Mouse (Mus musculus): Measurements from ENCODE around the gene Adh6b. TPM values are rescaled to one million over a fixed set of nuclear protein-coding genes. Genes with fewer than 3 reads are reported as not detected.

The Adh6b gene
- polyA plus RNA-seq, 1 experiment from 2014 or later: 0.20 TPM

DNA sequence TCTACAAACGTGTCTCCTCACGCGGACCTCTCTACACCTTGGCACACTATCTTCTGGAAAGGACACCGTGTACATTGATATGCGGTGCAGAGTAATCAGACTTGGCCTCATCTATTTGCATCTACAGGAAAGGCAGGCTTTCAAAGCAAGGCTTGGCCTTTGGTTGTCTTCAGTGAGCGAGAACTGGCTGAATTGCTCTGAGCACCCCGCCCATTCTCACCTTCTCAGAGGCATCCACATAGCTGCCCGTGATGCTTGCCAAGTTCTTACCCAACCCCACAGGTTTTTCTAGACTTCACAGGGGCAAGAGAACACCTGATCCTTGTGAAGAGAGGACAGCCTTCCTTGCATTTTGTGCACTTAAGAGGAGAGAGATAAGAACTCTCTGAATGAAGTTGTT, 31.7 kb upstream of the Adh6b start:
- Histone ChIP-seq H3K27ac (ENCODE audit: low read depth, low read length) (no peak overlapping the region), H3K9me3 (replicated peaks; ENCODE audit: control insufficient read depth, low read length) (no peaks in the 10 kb centered on the region), H3K4me2 (ENCODE audit: low read length) (no peak overlapping the region), H3K4me3 (ENCODE audit: low read depth, low read length) (no peak overlapping the region), H3K4me1 (ENCODE audit: control insufficient read depth, insufficient read depth, low read length) (no peaks in the 10 kb centered on the region), H3K27me3 (replicated peaks; ENCODE audit: control insufficient read depth, insufficient read depth, low read length) (no peaks in the 10 kb centered on the region), H3K9ac (ENCODE audit: low read length) (no peak overlapping the region), H3K36me3 (ENCODE audit: control insufficient read depth, insufficient read depth, low read length) (no peaks in the 10 kb centered on the region)
- no peak for DNase-seq (ENCODE audit: low spot score)
- WGBS: 90% methylated on average over 8 of the region's 8 CpGs
- ATAC-seq: no peak

DNA sequence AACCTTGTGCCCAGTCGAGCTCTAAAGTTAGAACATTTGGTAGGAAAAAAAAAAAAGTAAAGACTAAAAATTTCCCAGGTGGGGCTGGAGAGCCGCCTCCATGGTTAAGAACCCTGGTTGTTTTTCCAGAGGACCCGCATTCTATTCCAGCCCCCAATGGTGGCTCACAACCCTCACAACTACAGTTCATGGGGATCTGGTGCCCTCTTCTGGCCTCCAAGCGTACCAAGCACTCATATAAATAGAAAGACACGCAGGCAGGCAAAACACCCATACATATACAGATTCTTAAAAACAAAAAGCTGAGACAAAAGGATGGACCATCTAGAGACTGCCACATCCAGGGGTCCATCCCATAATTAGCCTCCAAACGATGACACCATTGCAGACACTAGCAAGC, 30.6 kb upstream of the Adh6b start:
- H3K9me3 ChIP-seq (replicated peaks; ENCODE audit: control insufficient read depth, low read length): no peaks in the 10 kb centered on the region
- no peaks in the 10 kb centered on the region for H3K4me1 ChIP-seq (ENCODE audit: control insufficient read depth, insufficient read depth, low read length)
- DNase-seq (ENCODE audit: low spot score) (no peak), ATAC-seq (no peak)
- WGBS: 81% methylated on average over 6 of the region's 6 CpGs
- H3K9ac ChIP-seq (ENCODE audit: low read length): no peak overlapping the region
- no peaks in the 10 kb centered on the region for H3K27me3 ChIP-seq (replicated peaks; ENCODE audit: control insufficient read depth, insufficient read depth, low read length)
- no peak overlapping the region for H3K4me2 ChIP-seq (ENCODE audit: low read length)
- H3K4me3 ChIP-seq (ENCODE audit: low read depth, low read length): no peak overlapping the region
- no peak overlapping the region for H3K27ac ChIP-seq (ENCODE audit: low read depth, low read length)
- H3K36me3 ChIP-seq (ENCODE audit: control insufficient read depth, insufficient read depth, low read length): no peaks in the 10 kb centered on the region

DNA sequence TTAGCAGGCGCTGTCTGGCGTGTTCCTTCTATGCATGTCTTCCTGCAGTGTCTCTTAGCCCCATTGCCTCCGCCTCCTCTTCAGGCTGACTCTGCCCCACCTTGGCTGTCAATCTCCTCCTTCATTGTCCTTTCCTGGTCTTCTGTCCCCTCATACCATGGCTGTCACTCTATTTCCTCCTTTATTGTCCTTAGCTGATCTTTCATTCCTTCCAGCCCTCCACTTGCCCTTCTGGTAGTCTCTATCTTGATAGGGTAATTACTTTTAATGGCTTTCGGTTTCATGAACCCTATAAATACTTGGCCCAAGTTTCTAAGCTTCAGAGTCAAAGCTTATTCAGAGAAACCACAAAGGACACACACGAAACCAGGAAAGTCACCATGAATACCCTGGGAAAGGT, 28.6 kb upstream of the Adh6b start, which contains the start of gene Adh6a:
Gene Adh6a, plus strand, starts transcription at position 322 of the 400 bp plus-strand sequence.
- Histone ChIP-seq H3K4me1 (ENCODE audit: control insufficient read depth, insufficient read depth, low read length) (no peaks in the 10 kb centered on the region), H3K4me3 (ENCODE audit: low read depth, low read length) (no peak within 1 kb of the TSS), H3K9me3 (replicated peaks; ENCODE audit: control insufficient read depth, low read length) (no peaks in the 10 kb centered on the region)

DNA sequence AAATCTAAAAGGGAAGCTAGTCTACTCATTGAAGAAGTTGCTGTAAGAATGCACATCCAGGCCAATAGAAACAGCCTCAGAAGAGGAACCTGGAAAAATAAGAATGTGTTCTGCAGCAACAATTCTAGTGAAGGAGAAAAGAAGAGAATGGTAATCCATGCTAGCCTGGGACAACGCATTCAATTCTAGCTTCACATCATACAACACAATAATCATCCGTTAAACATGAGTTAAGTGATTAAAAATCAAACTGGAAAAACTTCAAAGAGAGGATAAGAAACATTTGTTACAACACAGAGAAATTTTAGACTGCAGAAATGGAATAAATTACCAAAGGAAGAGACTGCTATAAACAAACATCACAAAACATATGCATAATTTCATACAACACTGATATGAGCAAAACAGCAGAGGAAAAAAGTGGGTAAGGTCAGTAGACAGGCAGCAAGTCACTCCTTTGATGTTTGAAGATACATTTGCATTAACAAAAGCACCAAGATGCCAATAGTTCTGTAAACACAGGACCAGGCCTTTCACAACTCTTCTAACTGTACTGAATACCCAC, 24.6 kb upstream of the Adh6b start:
- H3K4me3 ChIP-seq (ENCODE audit: low read depth, low read length): no peak overlapping the region
- no peaks in the 10 kb centered on the region for H3K27me3 ChIP-seq (replicated peaks; ENCODE audit: control insufficient read depth, insufficient read depth, low read length)
- no peaks in the 10 kb centered on the region for H3K9me3 ChIP-seq (replicated peaks; ENCODE audit: control insufficient read depth, low read length)
- no peak overlapping the region for H3K4me2 ChIP-seq (ENCODE audit: low read length)
- ATAC-seq: no peak
- H3K36me3 ChIP-seq (ENCODE audit: control insufficient read depth, insufficient read depth, low read length): no peaks in the 10 kb centered on the region
- WGBS: 85% methylated on average over 2 of the region's 2 CpGs
- H3K9ac ChIP-seq (ENCODE audit: low read length): no peak overlapping the region
- no peak overlapping the region for H3K27ac ChIP-seq (ENCODE audit: low read depth, low read length)
- no peak for DNase-seq (ENCODE audit: low spot score)
- H3K4me1 ChIP-seq (ENCODE audit: control insufficient read depth, insufficient read depth, low read length): no peaks in the 10 kb centered on the region

More for the DNA sequence above, 28.6 kb upstream of the Adh6b start, which contains the start of gene Adh6a:
- Histone ChIP-seq H3K9ac (ENCODE audit: low read length) (no peak within 1 kb of the TSS), H3K4me2 (ENCODE audit: low read length) (no peak within 1 kb of the TSS), H3K27me3 (replicated peaks; ENCODE audit: control insufficient read depth, insufficient read depth, low read length) (no peaks in the 10 kb centered on the region), H3K27ac (ENCODE audit: low read depth, low read length) (no peak within 1 kb of the TSS), H3K36me3 (ENCODE audit: control insufficient read depth, insufficient read depth, low read length) (no peaks in the 10 kb centered on the region)
- ATAC-seq (no peak), DNase-seq (ENCODE audit: low spot score) (no peak)
- WGBS: 80% methylated on average over 5 of the region's 5 CpGs

DNA sequence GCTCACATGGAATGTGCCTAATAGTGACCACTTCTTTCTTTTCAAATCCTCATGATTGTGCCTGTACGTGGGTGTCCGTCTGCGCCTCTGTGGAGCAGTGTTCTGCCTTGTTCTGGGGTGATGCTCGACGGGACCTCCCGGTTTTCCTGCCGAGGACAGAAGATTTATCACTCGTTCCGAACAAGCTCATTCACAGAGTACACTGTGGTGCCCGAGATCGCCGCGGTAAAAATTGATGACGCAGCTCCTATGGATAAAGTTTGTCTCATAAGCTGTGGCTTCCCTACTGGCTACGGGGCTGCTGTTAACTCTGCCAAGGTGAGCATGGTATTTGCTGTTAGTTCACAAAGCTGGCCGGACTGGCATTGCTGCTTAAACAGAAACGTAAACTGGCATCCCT, 16.6 kb upstream of the Adh6b start:
- WGBS: 94% methylated on average over 17 of the region's 17 CpGs
- H3K27ac ChIP-seq (ENCODE audit: low read depth, low read length): no peak overlapping the region
- H3K4me3 ChIP-seq (ENCODE audit: low read depth, low read length): no peak overlapping the region
- H3K36me3 ChIP-seq (ENCODE audit: control insufficient read depth, insufficient read depth, low read length): no peaks in the 10 kb centered on the region
- no peaks in the 10 kb centered on the region for H3K9me3 ChIP-seq (replicated peaks; ENCODE audit: control insufficient read depth, low read length)
- H3K4me1 ChIP-seq (ENCODE audit: control insufficient read depth, insufficient read depth, low read length): no peaks in the 10 kb centered on the region
- H3K9ac ChIP-seq (ENCODE audit: low read length): no peak overlapping the region
- no peak overlapping the region for H3K4me2 ChIP-seq (ENCODE audit: low read length)
- ATAC-seq (no peak), DNase-seq (ENCODE audit: low spot score) (no peak)
- H3K27me3 ChIP-seq (replicated peaks; ENCODE audit: control insufficient read depth, insufficient read depth, low read length): no peaks in the 10 kb centered on the region

DNA sequence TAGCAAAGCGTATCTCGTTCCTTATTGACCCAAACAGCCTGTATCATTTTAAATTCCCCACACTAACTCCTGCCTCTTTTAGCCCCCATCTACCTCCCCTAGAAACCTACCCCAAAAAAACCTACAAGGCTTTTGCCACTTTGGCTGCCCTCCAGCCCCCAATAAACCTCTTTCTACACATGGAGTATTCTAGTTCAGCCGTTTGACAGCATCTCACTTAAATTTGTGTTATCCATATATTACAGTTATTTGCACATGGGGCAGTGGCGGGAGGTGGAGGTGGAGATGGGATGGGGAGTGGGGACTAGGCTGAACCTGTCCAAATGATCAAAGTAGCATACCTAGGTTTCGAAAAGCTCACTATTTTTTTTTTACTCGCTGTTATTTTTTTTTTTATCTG, 16.1 kb upstream of the Adh6b start:
- no peak for DNase-seq (ENCODE audit: low spot score)

DNA sequence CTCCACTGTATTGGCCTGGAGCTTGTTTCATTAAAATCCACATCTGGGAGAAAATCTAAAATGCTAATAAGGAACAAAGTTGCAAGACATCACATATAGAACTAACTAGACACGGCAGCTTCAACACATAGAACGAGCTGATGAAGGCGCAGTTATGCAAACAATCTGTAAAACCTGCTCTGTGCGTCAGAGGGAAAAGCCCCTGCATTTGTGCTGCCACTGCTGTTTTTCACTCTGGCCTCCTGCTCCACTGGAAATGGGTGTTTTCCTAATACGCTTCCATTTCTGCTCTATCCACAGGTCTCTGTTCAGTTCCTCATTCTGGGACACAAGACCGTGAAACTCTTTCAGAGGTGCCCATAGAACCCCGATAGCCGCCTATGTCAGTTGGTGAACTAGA, 7.7 kb upstream of the Adh6b start:
- Histone ChIP-seq H3K27ac (ENCODE audit: low read depth, low read length) (no peak overlapping the region), H3K27me3 (replicated peaks; ENCODE audit: control insufficient read depth, insufficient read depth, low read length) (no peaks in the 10 kb centered on the region), H3K36me3 (ENCODE audit: control insufficient read depth, insufficient read depth, low read length) (no peaks in the 10 kb centered on the region), H3K4me3 (ENCODE audit: low read depth, low read length) (no peak overlapping the region), H3K4me1 (ENCODE audit: control insufficient read depth, insufficient read depth, low read length) (no peaks in the 10 kb centered on the region), H3K9ac (ENCODE audit: low read length) (no peak overlapping the region), H3K9me3 (replicated peaks; ENCODE audit: control insufficient read depth, low read length) (no peaks in the 10 kb centered on the region), H3K4me2 (ENCODE audit: low read length) (no peak overlapping the region)
- no peak for DNase-seq (ENCODE audit: low spot score)
- ATAC-seq: no peak
- 89% methylated on average over 8 of the region's 8 CpGs for WGBS

More for the DNA sequence above, 16.1 kb upstream of the Adh6b start:
- ATAC-seq: no peak
- 94% methylated on average over 6 of the region's 6 CpGs for WGBS
- no peaks in the 10 kb centered on the region for H3K4me1 ChIP-seq (ENCODE audit: control insufficient read depth, insufficient read depth, low read length)
- no peaks in the 10 kb centered on the region for H3K27me3 ChIP-seq (replicated peaks; ENCODE audit: control insufficient read depth, insufficient read depth, low read length)
- H3K9me3 ChIP-seq (replicated peaks; ENCODE audit: control insufficient read depth, low read length): no peaks in the 10 kb centered on the region
- no peak overlapping the region for H3K4me2 ChIP-seq (ENCODE audit: low read length)
- no peak overlapping the region for H3K9ac ChIP-seq (ENCODE audit: low read length)
- H3K36me3 ChIP-seq (ENCODE audit: control insufficient read depth, insufficient read depth, low read length): no peaks in the 10 kb centered on the region
- no peak overlapping the region for H3K4me3 ChIP-seq (ENCODE audit: low read depth, low read length)
- H3K27ac ChIP-seq (ENCODE audit: low read depth, low read length): no peak overlapping the region

DNA sequence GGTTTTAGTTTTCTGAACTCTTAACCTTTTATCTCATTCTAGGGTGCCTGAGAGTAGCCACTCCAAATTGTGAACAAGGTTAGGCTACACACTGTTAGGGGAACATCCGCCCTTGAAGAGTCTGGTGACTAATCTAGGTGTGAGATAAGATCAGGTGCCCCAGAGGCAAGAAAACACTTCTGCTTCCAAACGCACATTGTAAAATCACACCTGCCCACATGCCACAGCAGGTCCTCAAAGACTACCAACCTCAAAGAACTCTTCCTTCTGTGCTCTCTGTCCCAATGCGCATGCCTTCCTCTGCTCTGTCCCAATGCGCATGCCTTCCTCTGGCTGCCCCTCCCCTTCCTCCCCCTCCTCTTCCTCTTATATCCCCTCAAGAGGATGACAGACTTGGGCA, 7.3 kb upstream of the Adh6b start:
- Histone ChIP-seq H3K36me3 (ENCODE audit: control insufficient read depth, insufficient read depth, low read length) (no peaks in the 10 kb centered on the region), H3K9me3 (replicated peaks; ENCODE audit: control insufficient read depth, low read length) (no peaks in the 10 kb centered on the region), H3K9ac (ENCODE audit: low read length) (no peak overlapping the region), H3K4me1 (ENCODE audit: control insufficient read depth, insufficient read depth, low read length) (no peaks in the 10 kb centered on the region), H3K4me2 (ENCODE audit: low read length) (no peak overlapping the region), H3K4me3 (ENCODE audit: low read depth, low read length) (no peak overlapping the region), H3K27me3 (replicated peaks; ENCODE audit: control insufficient read depth, insufficient read depth, low read length) (no peaks in the 10 kb centered on the region), H3K27ac (ENCODE audit: low read depth, low read length) (no peak overlapping the region)
- 89% methylated on average over 4 of the region's 4 CpGs for WGBS
- ATAC-seq: no peak
- DNase-seq (ENCODE audit: low spot score): no peak

DNA sequence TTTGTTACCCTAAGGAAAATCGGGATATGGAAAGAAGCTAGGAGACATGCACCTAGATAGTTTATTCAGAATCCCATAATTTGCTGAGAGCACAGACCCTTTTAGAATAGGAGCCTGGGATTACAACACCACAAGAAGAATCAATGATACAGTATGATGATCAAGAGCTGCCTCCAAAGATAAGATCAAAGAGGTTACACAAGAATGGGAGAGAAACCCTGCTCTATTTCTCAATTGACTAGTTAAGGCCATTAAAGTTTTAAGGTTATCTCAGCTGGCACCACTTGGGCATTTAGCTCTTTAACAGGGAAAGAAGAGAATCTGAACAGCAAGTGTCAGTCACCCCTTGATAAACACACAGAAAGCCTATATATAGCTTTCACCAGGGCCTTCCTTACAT, 6.0 kb upstream of the Adh6b start:
- Histone ChIP-seq H3K9ac (ENCODE audit: low read length) (no peak overlapping the region), H3K9me3 (replicated peaks; ENCODE audit: control insufficient read depth, low read length) (no peaks in the 10 kb centered on the region), H3K4me1 (ENCODE audit: control insufficient read depth, insufficient read depth, low read length) (no peaks in the 10 kb centered on the region), H3K27me3 (replicated peaks; ENCODE audit: control insufficient read depth, insufficient read depth, low read length) (no peaks in the 10 kb centered on the region), H3K36me3 (ENCODE audit: control insufficient read depth, insufficient read depth, low read length) (no peaks in the 10 kb centered on the region), H3K27ac (ENCODE audit: low read depth, low read length) (no peak overlapping the region), H3K4me3 (ENCODE audit: low read depth, low read length) (no peak overlapping the region), H3K4me2 (ENCODE audit: low read length) (no peak overlapping the region)
- DNase-seq (ENCODE audit: low spot score) (no peak), ATAC-seq (no peak)
- 97% methylated on average over 1 of the region's 1 CpGs for WGBS
